Mouse (Mus musculus) heart, embryonic 12.5 days (tissue): ENCODE results near the gene Coasy. TPM values are rescaled to one million over a fixed set of nuclear protein-coding genes. Genes with fewer than 3 reads are reported as not detected.

Source experiments
- ATAC-seq: fragments of 200-750 bp; cut with Nextera tagmentation; 2 replicates; pipeline ENCODE4 v1.8.0; 2017; ENCODE audit warnings: moderate TSS enrichment, moderate library complexity; ENCODE audit not compliant: insufficient number of reproducible peaks, low FRiP score
- H3K27ac ChIP-seq: fragments of 300-500 bp; sonication (generic); 2 replicates; pipeline ENCODE4 v1.5.1; 2016; ENCODE audit warnings: mild to moderate bottlenecking, moderate library complexity; ENCODE audit not compliant: poor library complexity, severe bottlenecking
- H3K27me3 ChIP-seq: fragments of 300-500 bp; sonication (generic); replicated peaks from 2 replicates; pipeline ENCODE4 v1.6.1; 2016; ENCODE audit warnings: mild to moderate bottlenecking, moderate library complexity
- H3K36me3 ChIP-seq: fragments of 300-500 bp; sonication (generic); 2 replicates; pipeline ENCODE4 v1.6.1; 2016; ENCODE audit warnings: mild to moderate bottlenecking, moderate library complexity
- H3K4me1 ChIP-seq: fragments of 300-500 bp; sonication (generic); replicated peaks from 2 replicates; pipeline ENCODE4 v1.6.1; 2016; ENCODE audit warnings: mild to moderate bottlenecking
- H3K4me2 ChIP-seq: fragments of 300-500 bp; sonication (generic); 2 replicates; pipeline ENCODE4 v1.6.1; 2016; ENCODE audit warnings: mild to moderate bottlenecking, moderate library complexity
- H3K4me3 ChIP-seq: fragments of 300-500 bp; sonication (generic); 2 replicates; pipeline ENCODE4 v1.5.1; 2016; ENCODE audit warnings: mild to moderate bottlenecking
- H3K9ac ChIP-seq: fragments of 300-500 bp; sonication (generic); 2 replicates; pipeline ENCODE4 v1.6.1; 2016; ENCODE audit warnings: mild to moderate bottlenecking, moderate library complexity
- H3K9me3 ChIP-seq: fragments of 300-500 bp; sonication (generic); replicated peaks from 2 replicates; pipeline ENCODE4 v1.6.1; 2016; ENCODE audit warnings: mild to moderate bottlenecking, moderate library complexity
- WGBS: fragments of 180-500 bp; shearing (Covaris S2); methylation state at CpG from one replicate; pipeline ENCODE4 v1.1.7; 2016; 5-methylcytosine and 5-hydroxymethylcytosine counted together
- polyA plus RNA-seq: library from polyadenylated mRNA; unstranded; fragments of >200 nt; fragmentation: Nextera tagmentation; extraction: Ambion mirVana; gene quantifications from 2 replicates; pipeline ENCODE4 v1.2.1, GENCODE M21; 2016

Coasy gene
- polyA plus RNA-seq, 1 experiment from 2014 or later = 27.2 TPM

GRCm38 (mm10) chr11:101063676-101064327 is 18.6 kb upstream of the Coasy start:
- Histone ChIP-seq H3K36me3 (peaks cover 18% of the 10 kb centered on the region), H3K9ac (peak overlapping the region; percentile 72), H3K27me3 (no peaks in the 10 kb centered on the region), H3K4me1 (peaks cover 74% of the 10 kb centered on the region), H3K4me3 (no peak overlapping the region; the same call in 1 of the 2 replicates), H3K9me3 (no peaks in the 10 kb centered on the region), H3K27ac (peak overlapping the region; percentile 99), H3K4me2 (peak overlapping the region; percentile 28)
- peak; percentile 76 for ATAC-seq
- 1% methylated on average over 12 of the region's 12 CpGs for WGBS

- H3K27me3 ChIP-seq = no peaks in the 10 kb centered on the region
- ATAC-seq = no peak
- H3K4me2 ChIP-seq = peak overlapping the region; percentile 28
- no peaks in the 10 kb centered on the region for H3K9me3 ChIP-seq
- peaks cover 71% of the 10 kb centered on the region for H3K4me1 ChIP-seq
- 51% methylated on average over 4 of the region's 4 CpGs for WGBS
- H3K27ac ChIP-seq = peak overlapping the region; percentile 99
- peak overlapping the region; percentile 72 for H3K9ac ChIP-seq
- H3K4me3 ChIP-seq = no peak overlapping the region
- H3K36me3 ChIP-seq = peaks cover 18% of the 10 kb centered on the region
Measured at GRCm38 (mm10) chr11:101064462-101064861, 17.9 kb upstream of the Coasy start.

- WGBS = 75% methylated on average over 9 of the region's 9 CpGs
- H3K9me3 ChIP-seq = no peaks in the 10 kb centered on the region
- H3K4me2 ChIP-seq = no peak overlapping the region
- peak overlapping the region; percentile 52; the same call in 1 of the 2 replicates for H3K9ac ChIP-seq
- H3K27me3 ChIP-seq = no peaks in the 10 kb centered on the region
- no peak for ATAC-seq
- peaks cover 18% of the 10 kb centered on the region for H3K36me3 ChIP-seq
- no peak overlapping the region for H3K4me3 ChIP-seq
- H3K27ac ChIP-seq = peak overlapping the region; percentile 99
- peaks cover 66% of the 10 kb centered on the region for H3K4me1 ChIP-seq
Measured at GRCm38 (mm10) chr11:101065002-101065401, 17.4 kb upstream of the Coasy start.

GRCm38 (mm10) chr11:101066549-101067412 is 15.6 kb upstream of the Coasy start:
- Histone ChIP-seq H3K27me3 (peaks cover 11% of the 10 kb centered on the region; the same call in 1 of the 2 replicates), H3K27ac (no peak overlapping the region), H3K36me3 (peaks cover 11% of the 10 kb centered on the region; the same call in 1 of the 2 replicates), H3K4me3 (peak overlapping the region; percentile 30), H3K9ac (peak overlapping the region; percentile 39; the same call in 1 of the 2 replicates), H3K4me2 (peak overlapping the region; percentile 66), H3K9me3 (no peaks in the 10 kb centered on the region), H3K4me1 (peaks cover 58% of the 10 kb centered on the region)
- WGBS = 22% methylated on average over 18 of the region's 18 CpGs
- no peak for ATAC-seq

- Histone ChIP-seq H3K4me3 (peak within 1 kb of the TSS; percentile 81), H3K9me3 (no peaks in the 10 kb centered on the region), H3K27me3 (peaks cover 20% of the 10 kb centered on the region; the same call in 1 of the 2 replicates), H3K27ac (no peak within 1 kb of the TSS), H3K9ac (peak within 1 kb of the TSS; percentile 83), H3K4me2 (peak within 1 kb of the TSS; percentile 97), H3K36me3 (0 out of 2 replicates have a peak, but pooled peaks cover 3% of the 10 kb centered on the region), H3K4me1 (peaks cover 29% of the 10 kb centered on the region)
- 2% methylated on average over 35 of the region's 35 CpGs for WGBS
- ATAC-seq = peak; percentile 91
Measured at GRCm38 (mm10) chr11:101069391-101070188, 12.8 kb upstream of the Coasy start, which contains the start of gene Naglu. Naglu (plus strand) TSS chr11:101070012.

GRCm38 (mm10) chr11:101070189-101070527 is 12.2 kb upstream of the Coasy start:
- Histone ChIP-seq H3K36me3 (0 out of 2 replicates have a peak, but pooled peaks cover 3% of the 10 kb centered on the region), H3K9ac (peak overlapping the region; percentile 83), H3K27ac (no peak overlapping the region), H3K9me3 (no peaks in the 10 kb centered on the region), H3K4me3 (peak overlapping the region; percentile 81), H3K4me1 (peaks cover 25% of the 10 kb centered on the region), H3K4me2 (peak overlapping the region; percentile 97), H3K27me3 (peaks cover 20% of the 10 kb centered on the region; the same call in 1 of the 2 replicates)
- peak; percentile 40 for ATAC-seq
- WGBS = under 1% methylated on average over 36 of the region's 36 CpGs

- H3K4me3 ChIP-seq = peak overlapping the region; percentile 81
- H3K36me3 ChIP-seq = 0 out of 2 replicates have a peak, but pooled peaks cover 3% of the 10 kb centered on the region
- no peak overlapping the region for H3K27ac ChIP-seq
- peak overlapping the region; percentile 83; the same call in 1 of the 2 replicates for H3K9ac ChIP-seq
- no peaks in the 10 kb centered on the region for H3K9me3 ChIP-seq
- 73% methylated on average over 6 of the region's 6 CpGs for WGBS
- ATAC-seq = no peak
- H3K4me1 ChIP-seq = peaks cover 23% of the 10 kb centered on the region
- H3K4me2 ChIP-seq = peak overlapping the region; percentile 97
- peaks cover 21% of the 10 kb centered on the region for H3K27me3 ChIP-seq
Measured at GRCm38 (mm10) chr11:101070987-101071386, 11.4 kb upstream of the Coasy start.

- no peak overlapping the region for H3K27ac ChIP-seq
- no peaks in the 10 kb centered on the region for H3K9me3 ChIP-seq
- peaks cover 13% of the 10 kb centered on the region for H3K4me1 ChIP-seq
- no peak overlapping the region for H3K4me3 ChIP-seq
- WGBS = 65% methylated on average over 14 of the region's 14 CpGs
- peaks cover 30% of the 10 kb centered on the region for H3K27me3 ChIP-seq
- no peak for ATAC-seq
- no peak overlapping the region for H3K9ac ChIP-seq
- no peak overlapping the region for H3K4me2 ChIP-seq
- H3K36me3 ChIP-seq = peaks cover 10% of the 10 kb centered on the region
Measured at GRCm38 (mm10) chr11:101071810-101072428, 10.4 kb upstream of the Coasy start.

- H3K4me3 ChIP-seq = 0 out of 2 replicates have a peak within 1 kb of the TSS, but pooled peaks have one; percentile 33
Measured at GRCm38 (mm10) chr11:101078121-101078520, 4.2 kb upstream of the Coasy start, which contains the start of gene Hsd17b1. Hsd17b1 (plus strand) TSS chr11:101078411.

GRCm38 (mm10) chr11:101079746-101080145 is 2.6 kb upstream of the Coasy start:
- peaks cover 12% of the 10 kb centered on the region for H3K36me3 ChIP-seq
- WGBS = 5% methylated on average over 27 of the region's 27 CpGs
- peak overlapping the region; percentile 47; the same call in 1 of the 2 replicates for H3K9ac ChIP-seq
- H3K9me3 ChIP-seq = no peaks in the 10 kb centered on the region
- no peak overlapping the region for H3K27ac ChIP-seq
- peak overlapping the region; percentile 58 for H3K4me2 ChIP-seq
- peaks cover 25% of the 10 kb centered on the region for H3K4me1 ChIP-seq
- peak overlapping the region; percentile 33 for H3K4me3 ChIP-seq
- peaks cover 53% of the 10 kb centered on the region for H3K27me3 ChIP-seq
- ATAC-seq = no peak

More at GRCm38 (mm10) chr11:101078121-101078520, 4.2 kb upstream of the Coasy start, which contains the start of gene Hsd17b1:
- Histone ChIP-seq H3K27me3 (peaks cover 56% of the 10 kb centered on the region), H3K9me3 (no peaks in the 10 kb centered on the region), H3K9ac (no peak within 1 kb of the TSS), H3K4me1 (peaks cover 17% of the 10 kb centered on the region), H3K27ac (no peak within 1 kb of the TSS), H3K4me2 (no peak within 1 kb of the TSS), H3K36me3 (peaks cover 10% of the 10 kb centered on the region)
- no peak for ATAC-seq
- WGBS = 73% methylated on average over 9 of the region's 9 CpGs
